Mouse (Mus musculus) embryonic facial prominence, embryonic 11.5 days (tissue): ENCODE data around the gene Rnf41. TPM values are rescaled to one million over a fixed set of nuclear protein-coding genes. Genes with fewer than 3 reads are reported as not detected.

Source experiments
- ATAC-seq: fragments of 200-750 bp; cut with Nextera tagmentation; replicated peaks from 2 replicates; pipeline ENCODE4 v1.8.0; 2017; ENCODE audit warnings: low read depth; ENCODE audit not compliant: insufficient number of reproducible peaks, low FRiP score, low TSS enrichment
- DNase-seq: peaks from one replicate; pipeline ENCODE4 v3.0.0-alpha.2; 2015; ENCODE audit warnings: low spot score
- H3K27ac ChIP-seq: fragments of 300-500 bp; sonication (generic); replicated peaks from 2 replicates; pipeline ENCODE4 v1.5.1; 2014; ENCODE audit warnings: mild to moderate bottlenecking, low read depth, low read length, control low read depth
- H3K27me3 ChIP-seq: fragments of 300-500 bp; sonication (generic); 2 replicates; pipeline ENCODE4 v1.6.1; 2014; ENCODE audit warnings: mild to moderate bottlenecking, low read length, moderate library complexity, mixed read lengths; ENCODE audit not compliant: control insufficient read depth, insufficient read depth
- H3K36me3 ChIP-seq: fragments of 300-500 bp; sonication (generic); replicated peaks from 2 replicates; pipeline ENCODE4 v1.6.1; 2014; ENCODE audit warnings: low read depth, mild to moderate bottlenecking, low read length, moderate library complexity, mixed read lengths; ENCODE audit not compliant: control insufficient read depth, insufficient read depth
- H3K4me1 ChIP-seq: fragments of 300-500 bp; sonication (generic); 2 replicates; pipeline ENCODE4 v1.6.1; 2014; ENCODE audit warnings: low read length, mixed read lengths; ENCODE audit not compliant: control insufficient read depth, insufficient read depth
- H3K4me2 ChIP-seq: fragments of 300-500 bp; sonication (generic); 2 replicates; pipeline ENCODE4 v1.6.1; 2014; ENCODE audit warnings: low read depth, mild to moderate bottlenecking, control low read depth, low read length, moderate library complexity
- H3K4me3 ChIP-seq: fragments of 300-500 bp; sonication (generic); 2 replicates; pipeline ENCODE4 v1.5.1; 2014; ENCODE audit warnings: low read depth, low read length, control low read depth
- H3K9ac ChIP-seq: fragments of 300-500 bp; sonication (generic); replicated peaks from 2 replicates; pipeline ENCODE4 v1.6.1; 2014; ENCODE audit warnings: mild to moderate bottlenecking, control low read depth, low read length
- H3K9me3 ChIP-seq: fragments of 300-500 bp; sonication (generic); replicated peaks from 2 replicates; pipeline ENCODE4 v1.6.1; 2016; ENCODE audit warnings: mild to moderate bottlenecking, low read length, inconsistent platforms, mixed read lengths; ENCODE audit not compliant: control insufficient read depth
- WGBS: fragments of 180-500 bp; shearing (Covaris S2); extraction: QIAGEN DNeasy Blood & Tissue Kit; methylation state at CpG from one replicate; pipeline ENCODE4 v1.1.7; 2014; 5-methylcytosine and 5-hydroxymethylcytosine counted together
- polyA plus RNA-seq: library from polyadenylated mRNA; unstranded; fragments of >200 nt; fragmentation: Nextera tagmentation; extraction: Ambion mirVana; gene quantifications from 2 replicates; pipeline ENCODE4 v1.2.1, GENCODE M21; 2014

The Rnf41 gene
- polyA plus RNA-seq, 1 experiment from 2014 or later = 36.4 TPM

- DNase-seq (no peak), ATAC-seq (no peak)
- no peaks in the 10 kb centered on the region for H3K4me1 ChIP-seq
- H3K9me3 ChIP-seq = no peaks in the 10 kb centered on the region
- peaks cover 2% of the 10 kb centered on the region for H3K36me3 ChIP-seq
- no peaks in the 10 kb centered on the region for H3K27me3 ChIP-seq
- no peak overlapping the region for H3K9ac ChIP-seq
- no peak overlapping the region for H3K4me2 ChIP-seq
- H3K4me3 ChIP-seq = no peak overlapping the region; the same call in 1 of the 2 replicates
- no peak overlapping the region for H3K27ac ChIP-seq
- 57% methylated on average over 1 of the region's 1 CpGs for WGBS
Measured at GRCm38 (mm10) chr10:128413076-128413475, 1.6 kb downstream of the Rnf41 start.

GRCm38 (mm10) chr10:128414848-128415247 lies 3.4 kb downstream of the Rnf41 start:
- Histone ChIP-seq H3K4me2 (no peak overlapping the region), H3K27ac (no peak overlapping the region), H3K9me3 (no peaks in the 10 kb centered on the region), H3K4me3 (no peak overlapping the region), H3K36me3 (peaks cover 10% of the 10 kb centered on the region), H3K4me1 (no peaks in the 10 kb centered on the region), H3K9ac (no peak overlapping the region), H3K27me3 (no peaks in the 10 kb centered on the region)
- WGBS = 83% methylated on average over 5 of the region's 5 CpGs
- ATAC-seq = no peak
- no peak for DNase-seq

DNA sequence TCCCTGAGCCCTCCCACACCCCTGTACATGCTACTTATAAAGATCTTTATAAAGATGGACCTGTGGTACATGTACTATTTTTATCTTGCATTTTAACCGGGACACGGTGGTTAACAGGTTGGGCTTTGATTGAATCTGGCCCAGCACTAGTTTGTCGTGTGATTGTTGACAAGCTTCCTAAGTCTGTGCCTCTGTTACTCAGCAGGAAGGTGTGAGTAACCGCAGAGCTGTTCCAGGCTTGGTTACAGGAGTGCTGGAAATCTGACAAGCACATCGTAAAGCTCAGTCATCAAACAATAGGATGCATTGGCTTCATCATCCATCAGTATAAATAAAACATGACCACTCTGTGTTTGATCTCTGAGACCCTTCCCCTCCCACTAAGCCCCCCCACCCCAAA lies 11.0 kb downstream of the Rnf41 start:
- DNase-seq (no peak), ATAC-seq (no peak)
- no peaks in the 10 kb centered on the region for H3K4me1 ChIP-seq
- H3K36me3 ChIP-seq = peaks cover 10% of the 10 kb centered on the region
- no peak overlapping the region for H3K4me2 ChIP-seq
- no peaks in the 10 kb centered on the region for H3K9me3 ChIP-seq
- no peaks in the 10 kb centered on the region for H3K27me3 ChIP-seq
- H3K27ac ChIP-seq = no peak overlapping the region
- H3K9ac ChIP-seq = no peak overlapping the region
- 92% methylated on average over 5 of the region's 5 CpGs for WGBS
- no peak overlapping the region for H3K4me3 ChIP-seq

DNA sequence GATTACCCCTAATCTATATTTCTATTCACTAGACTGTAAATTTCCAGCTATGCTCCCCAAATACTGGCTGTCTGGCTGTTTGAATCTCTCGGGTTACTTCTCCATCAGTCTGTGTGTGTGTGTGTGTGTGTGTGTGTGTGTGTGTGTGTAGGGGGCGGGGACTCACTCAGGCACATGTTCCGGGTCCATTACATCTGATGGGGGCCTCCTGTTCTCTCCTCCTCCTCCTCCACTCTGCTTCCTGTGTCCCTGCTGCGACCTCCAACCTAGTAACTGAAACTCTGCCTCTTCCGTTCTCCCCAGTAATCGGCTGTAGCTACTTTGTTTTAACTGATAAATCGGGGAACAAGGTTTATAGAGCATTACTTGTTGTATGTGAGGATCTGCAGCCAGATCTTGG lies 13.1 kb downstream of the Rnf41 start:
- ATAC-seq = no peak
- DNase-seq = peak; percentile 42

DNA sequence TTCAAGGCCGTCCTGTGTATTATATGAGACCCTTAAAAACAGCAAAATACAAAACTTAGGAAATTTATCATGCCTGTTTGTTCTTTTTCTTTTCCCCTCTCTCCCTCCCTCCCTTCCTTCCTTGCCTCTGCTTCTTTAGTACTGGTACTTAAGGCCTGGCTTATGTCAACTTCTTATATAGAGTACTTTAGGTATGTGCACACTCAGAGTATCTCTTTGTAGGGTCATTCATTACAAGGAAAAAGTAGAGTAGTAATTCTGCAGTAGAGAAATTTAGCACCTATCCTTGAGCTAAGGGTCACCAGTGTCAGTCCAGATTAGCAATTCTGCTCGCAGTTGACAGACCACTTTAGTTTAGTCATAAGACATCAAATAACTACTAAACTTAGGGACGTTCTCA lies 13.8 kb downstream of the Rnf41 start:
- ATAC-seq = no peak
- Histone ChIP-seq H3K36me3 (peaks cover 2% of the 10 kb centered on the region), H3K4me1 (no peaks in the 10 kb centered on the region), H3K27me3 (no peaks in the 10 kb centered on the region), H3K9me3 (no peaks in the 10 kb centered on the region), H3K9ac (no peak overlapping the region), H3K27ac (no peak overlapping the region), H3K4me3 (no peak overlapping the region), H3K4me2 (no peak overlapping the region)
- no peak for DNase-seq
- WGBS = 91% methylated on average over 3 of the region's 3 CpGs

More for the DNA sequence above, 13.1 kb downstream of the Rnf41 start:
- WGBS = 57% methylated on average over 7 of the region's 7 CpGs
- no peak overlapping the region for H3K27ac ChIP-seq
- no peaks in the 10 kb centered on the region for H3K4me1 ChIP-seq
- H3K9me3 ChIP-seq = no peaks in the 10 kb centered on the region
- peaks cover 3% of the 10 kb centered on the region for H3K36me3 ChIP-seq
- H3K4me2 ChIP-seq = no peak overlapping the region
- no peak overlapping the region for H3K4me3 ChIP-seq
- no peak overlapping the region for H3K9ac ChIP-seq
- H3K27me3 ChIP-seq = no peaks in the 10 kb centered on the region

GRCm38 (mm10) chr10:128429052-128429451 lies 17.6 kb downstream of the Rnf41 start:
- no peak for ATAC-seq
- no peaks in the 10 kb centered on the region; the same call in none of the 2 replicates for H3K36me3 ChIP-seq
- DNase-seq = no peak
- no peak overlapping the region for H3K4me2 ChIP-seq
- H3K9ac ChIP-seq = no peak overlapping the region
- WGBS = 91% methylated on average over 5 of the region's 5 CpGs
- no peak overlapping the region for H3K4me3 ChIP-seq
- H3K4me1 ChIP-seq = no peaks in the 10 kb centered on the region
- H3K27ac ChIP-seq = no peak overlapping the region
- no peaks in the 10 kb centered on the region for H3K27me3 ChIP-seq
- H3K9me3 ChIP-seq = no peaks in the 10 kb centered on the region

DNA sequence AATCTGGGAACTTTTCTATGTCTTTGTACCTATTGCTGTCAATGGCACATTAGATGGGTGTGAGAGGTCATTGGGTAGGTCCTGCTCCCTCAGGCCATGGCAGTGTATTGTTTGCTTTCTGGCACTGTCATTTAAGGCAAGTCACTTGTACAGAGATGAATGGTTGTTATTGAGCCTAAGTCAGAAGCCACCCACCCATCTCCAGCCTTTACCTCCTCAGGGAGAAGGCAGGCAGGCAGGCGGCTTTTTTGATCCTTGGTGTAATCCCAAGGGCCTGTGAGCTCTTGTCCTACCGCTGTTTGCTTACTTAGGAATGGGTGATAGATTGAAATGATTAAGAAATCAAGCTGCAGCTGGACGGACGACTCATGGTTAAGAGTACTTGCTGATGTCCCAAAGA lies 18.0 kb downstream of the Rnf41 start:
- no peaks in the 10 kb centered on the region for H3K27me3 ChIP-seq
- H3K27ac ChIP-seq = no peak overlapping the region
- no peaks in the 10 kb centered on the region for H3K4me1 ChIP-seq
- no peak overlapping the region for H3K9ac ChIP-seq
- no peak overlapping the region for H3K4me3 ChIP-seq
- H3K4me2 ChIP-seq = no peak overlapping the region
- WGBS = 88% methylated on average over 4 of the region's 4 CpGs
- DNase-seq (no peak), ATAC-seq (no peak)
- no peaks in the 10 kb centered on the region for H3K9me3 ChIP-seq
- no peaks in the 10 kb centered on the region; the same call in none of the 2 replicates for H3K36me3 ChIP-seq

GRCm38 (mm10) chr10:128433417-128433816 lies 22.0 kb downstream of the Rnf41 start:
- no peaks in the 10 kb centered on the region for H3K4me1 ChIP-seq
- H3K27ac ChIP-seq = no peak overlapping the region
- WGBS = 95% methylated on average over 2 of the region's 2 CpGs
- no peak for DNase-seq
- no peaks in the 10 kb centered on the region for H3K9me3 ChIP-seq
- ATAC-seq = no peak
- peaks cover 12% of the 10 kb centered on the region for H3K36me3 ChIP-seq
- no peak overlapping the region for H3K4me3 ChIP-seq
- H3K4me2 ChIP-seq = no peak overlapping the region
- no peaks in the 10 kb centered on the region for H3K27me3 ChIP-seq
- H3K9ac ChIP-seq = no peak overlapping the region
